Mouse (Mus musculus) brain, embryonic 18.5 days (tissue): ENCODE data around the gene Hbq1b.
"Not testable (repeated sequence)": the region's sequence is repeated elsewhere in the genome, so short reads cannot be mapped to it uniquely, and the experiment has no call there.

Experiments used
- DNase-seq: peaks from one replicate; pipeline ENCODE4 v3.0.0-alpha.2; 2012; ENCODE audit warnings: low read depth, low spot score

Hbq1b gene

GRCm38 (mm10) chr11:32286695-32287492 lies at the start of gene Hbq1b:
TSS of gene Hbq1b (plus strand) at chr11:32286965.
- not testable (repeated sequence) for DNase-seq

DNA sequence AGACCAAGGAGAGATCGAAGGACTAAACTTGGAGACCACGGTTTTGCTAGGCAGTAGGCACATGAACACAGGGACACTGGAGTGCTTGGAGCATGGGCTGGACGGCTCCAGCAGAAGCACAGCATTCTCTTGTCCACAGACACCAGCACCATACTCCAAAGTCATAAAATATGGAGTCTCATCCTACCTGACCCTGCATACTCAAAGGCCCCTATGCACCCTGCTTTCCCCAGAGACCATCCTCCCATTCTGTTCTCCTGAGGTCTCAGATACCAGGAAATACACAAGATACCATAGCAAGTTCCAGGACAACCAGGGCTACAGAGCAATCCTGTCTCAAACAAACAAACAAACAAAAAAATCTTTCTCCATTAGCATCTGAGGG lies 49.4 kb upstream of the Hbq1b start:
- no peak for DNase-seq

GRCm38 (mm10) chr11:32238093-32238860 lies 48.5 kb upstream of the Hbq1b start:
- DNase-seq = no peak

GRCm38 (mm10) chr11:32241391-32241790 lies 45.4 kb upstream of the Hbq1b start:
- DNase-seq = no peak

GRCm38 (mm10) chr11:32242209-32242608 lies 44.6 kb upstream of the Hbq1b start:
- DNase-seq = no peak

DNA sequence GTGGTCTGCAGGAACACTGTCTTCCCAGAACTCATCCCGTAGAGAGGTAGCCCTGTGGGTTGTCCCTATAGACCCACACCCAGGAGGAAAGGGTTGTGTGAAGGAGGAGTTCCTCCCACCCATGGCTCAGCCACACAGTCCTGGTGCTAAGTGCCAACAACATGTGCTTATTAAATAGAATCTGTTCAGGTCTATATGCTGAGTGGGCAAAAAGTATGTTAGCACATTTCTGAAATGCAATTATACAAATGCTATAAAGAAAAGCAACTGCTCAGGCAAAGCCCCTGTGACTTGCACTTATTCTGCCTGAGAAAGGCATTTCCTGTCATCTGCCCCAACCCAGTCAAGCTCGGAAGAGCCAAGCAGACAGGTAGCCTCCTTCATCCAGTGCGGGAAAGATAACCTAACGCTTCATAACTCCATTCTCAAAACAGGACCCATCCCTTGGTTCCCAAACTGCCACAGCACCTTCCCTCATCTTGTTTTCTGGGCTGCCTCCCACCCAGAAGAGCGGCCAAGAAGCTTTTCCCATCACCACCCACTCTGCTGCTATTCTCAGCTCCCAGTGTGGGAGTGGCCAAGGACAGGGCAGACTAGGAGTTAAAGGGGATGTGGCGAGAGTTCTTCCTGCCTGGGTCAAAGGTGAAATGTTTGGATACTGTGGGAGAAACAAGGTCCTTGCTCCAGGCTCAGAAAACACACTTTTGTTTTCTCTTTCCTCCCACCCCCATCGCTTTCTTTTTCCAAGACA lies 43.4 kb upstream of the Hbq1b start:
- no peak for DNase-seq

- DNase-seq = no peak
These were observed 42.7 kb upstream of the Hbq1b start for GRCm38 (mm10) chr11:32244064-32244463.

GRCm38 (mm10) chr11:32244617-32245016 lies 42.1 kb upstream of the Hbq1b start:
- DNase-seq = no peak

GRCm38 (mm10) chr11:32245614-32246013 lies 41.2 kb upstream of the Hbq1b start:
- no peak for DNase-seq

DNA sequence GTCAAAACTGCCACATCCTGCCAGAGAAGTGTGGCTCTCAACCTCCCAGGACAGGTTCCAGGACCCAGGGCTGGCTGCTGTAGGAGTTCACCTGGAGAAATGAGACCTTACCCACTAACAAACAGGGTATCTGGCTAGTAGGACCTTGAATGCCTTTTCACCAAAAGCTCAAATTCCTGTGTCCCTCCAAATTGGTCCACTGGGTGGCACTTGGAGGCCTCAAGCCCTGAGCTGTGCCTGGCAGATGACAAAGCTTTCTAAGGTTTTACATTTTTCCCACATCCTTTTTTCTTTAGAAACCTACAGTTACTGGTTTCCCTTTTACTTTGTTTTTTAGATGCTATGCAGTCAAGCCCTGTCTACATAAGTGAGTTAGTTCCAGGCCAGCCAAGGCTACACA lies 39.7 kb upstream of the Hbq1b start:
- no peak for DNase-seq

- no peak for DNase-seq
These were observed 38.4 kb upstream of the Hbq1b start for GRCm38 (mm10) chr11:32248350-32248749.

GRCm38 (mm10) chr11:32250880-32251763 lies 35.6 kb upstream of the Hbq1b start:
- DNase-seq = no peak

DNA sequence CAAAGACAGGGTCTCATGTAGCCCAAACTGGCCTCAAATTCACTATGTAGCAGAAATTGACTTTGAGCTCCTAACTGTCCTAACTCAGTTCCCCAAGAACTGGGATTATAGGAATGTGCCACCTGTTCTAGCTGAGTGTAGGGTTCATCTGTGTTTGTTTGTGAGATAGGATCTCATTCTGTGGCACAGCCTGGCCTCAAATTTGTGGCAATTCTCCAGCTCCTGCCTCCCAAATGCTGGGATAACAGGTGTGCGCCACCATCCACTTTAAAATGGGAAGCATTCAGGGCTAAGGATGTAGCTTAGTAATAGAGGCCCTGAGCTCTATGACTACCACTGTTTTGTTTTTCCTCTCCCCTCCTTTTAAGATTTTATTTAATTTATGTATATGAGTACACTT lies 33.6 kb upstream of the Hbq1b start:
- no peak for DNase-seq

- DNase-seq = no peak
These were observed 30.6 kb upstream of the Hbq1b start for GRCm38 (mm10) chr11:32256146-32256545.

GRCm38 (mm10) chr11:32256566-32256965 lies 30.2 kb upstream of the Hbq1b start:
- no peak for DNase-seq

DNA sequence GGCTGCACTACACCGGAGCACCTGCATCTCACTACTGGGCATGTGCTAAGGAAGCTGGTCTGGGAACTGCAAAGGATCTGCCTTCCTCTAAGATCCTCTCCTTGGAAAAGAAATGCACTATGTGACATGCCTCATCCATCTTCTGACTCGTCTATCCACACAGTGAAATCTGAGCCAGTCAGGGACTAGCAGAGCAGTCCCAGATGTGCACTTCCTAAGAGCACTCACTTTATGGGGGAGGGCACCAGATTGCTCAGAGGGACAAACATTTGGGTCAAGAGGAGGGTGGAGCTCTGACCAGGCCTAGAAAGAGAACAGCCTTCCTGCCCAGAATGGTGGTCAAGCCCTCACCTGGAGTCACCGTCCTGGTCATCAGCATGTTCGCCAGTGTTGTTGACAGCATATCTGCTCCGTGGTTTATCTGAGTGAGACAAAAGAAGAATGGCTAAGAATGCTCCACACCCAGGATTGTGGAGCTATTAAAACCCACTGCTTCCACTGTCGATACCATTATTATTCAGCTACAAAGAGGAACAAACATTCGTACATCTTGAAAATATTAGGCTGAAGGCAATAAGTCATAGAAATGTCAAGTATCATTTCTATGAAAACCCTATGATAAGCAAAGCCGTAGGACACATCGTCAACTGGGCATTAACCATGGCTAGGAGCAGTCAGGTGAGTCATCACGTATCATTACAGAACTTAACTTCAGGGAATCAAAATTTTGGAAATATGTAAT lies 23.9 kb upstream of the Hbq1b start:
- DNase-seq = no peak

DNA sequence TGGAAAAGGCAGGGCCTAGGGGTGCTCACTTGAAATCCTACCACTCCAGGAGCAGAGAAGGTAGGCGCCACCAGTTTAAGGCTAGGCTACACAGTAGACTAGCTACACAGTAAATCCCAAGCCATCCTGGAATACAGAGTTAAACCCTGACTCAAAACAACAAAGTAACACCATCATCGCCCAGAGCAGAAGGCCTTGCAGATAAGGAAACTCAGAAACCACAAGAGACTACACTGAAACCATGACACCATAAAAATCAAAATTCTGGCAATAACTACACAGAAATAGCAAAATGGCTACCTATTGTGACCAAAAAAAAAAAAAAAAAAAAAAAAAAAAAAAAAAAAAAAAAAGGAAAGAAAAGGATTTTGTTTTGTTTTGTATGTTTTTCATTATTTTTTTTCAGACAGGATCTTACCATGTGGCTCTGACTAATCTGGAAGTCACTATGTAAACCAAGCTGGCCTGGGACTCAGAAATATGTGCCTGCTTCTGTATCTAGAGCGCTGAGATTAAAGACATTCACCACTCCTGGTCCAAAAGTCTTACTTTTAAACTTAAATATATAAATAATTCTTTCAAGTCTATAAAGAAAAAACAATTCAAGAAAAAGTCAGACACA lies 21.5 kb upstream of the Hbq1b start:
- DNase-seq = no peak

GRCm38 (mm10) chr11:32266194-32266593 lies 20.6 kb upstream of the Hbq1b start:
- DNase-seq = no peak

DNA sequence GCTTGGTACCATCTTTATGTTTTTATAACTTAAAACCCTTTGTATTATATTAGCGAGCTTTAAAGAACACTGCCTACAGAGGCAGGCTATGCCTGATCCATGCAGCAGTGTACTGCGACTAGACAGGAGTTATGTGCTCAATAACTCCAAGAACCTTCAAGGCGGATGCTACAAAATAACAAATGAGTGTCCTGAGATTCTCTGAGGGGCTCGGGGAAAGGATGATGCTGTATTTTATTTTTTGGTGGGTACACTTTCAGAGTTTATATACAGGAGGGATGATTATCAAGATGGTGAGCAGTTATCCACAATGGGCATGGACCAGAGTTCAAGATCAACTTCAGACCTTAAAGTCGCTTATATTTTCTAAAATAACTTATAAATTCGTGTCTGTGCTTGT lies 20.0 kb upstream of the Hbq1b start:
- no peak for DNase-seq
